Mouse (Mus musculus) layer of hippocampus, adult 8-10 months (tissue): Measurements from ENCODE around the gene Vmn1r215. TPM values are rescaled to one million over a fixed set of nuclear protein-coding genes. Genes with fewer than 3 reads are reported as not detected.
"Not testable (repeated sequence)": the region's sequence is repeated elsewhere in the genome, so short reads cannot be mapped to it uniquely, and the experiment has no call there.

Source experiments
- DNase-seq, 2 experiments: peaks; one replicate each; pipeline ENCODE4 v3.0.0; 2022; ENCODE audit warnings: low spot score in 2 of 2
- total RNA-seq, 4 experiments: library from RNA; stranded (reverse); gene quantifications; 2 replicates each; pipeline ENCODE4 v1.2.4; 2022

Vmn1r215 gene
- not detected for total RNA-seq

GRCm38 (mm10) chr13:23067725-23068124 is at the start of gene Vmn1r215:
Vmn1r215 (plus strand) TSS chr13:23068025.
- DNase-seq: no peak

GRCm38 (mm10) chr13:23018158-23018557 is 49.7 kb upstream of the Vmn1r215 start:
- no peak for DNase-seq

- DNase-seq: no peak
These were observed 43.0 kb upstream of the Vmn1r215 start for GRCm38 (mm10) chr13:23024812-23025211.

GRCm38 (mm10) chr13:23030118-23030517 is 37.7 kb upstream of the Vmn1r215 start, which contains the start of gene Vmn1r214:
Vmn1r214 (plus strand) TSS chr13:23030418.
- DNase-seq: no peak

GRCm38 (mm10) chr13:23057778-23058177 is 10.0 kb upstream of the Vmn1r215 start:
- DNase-seq: no peak

GRCm38 (mm10) chr13:23069312-23069711 is 1.5 kb downstream of the Vmn1r215 start:
- DNase-seq: no peak

GRCm38 (mm10) chr13:23094386-23094785 is 26.6 kb downstream of the Vmn1r215 start:
- no peak for DNase-seq

GRCm38 (mm10) chr13:23118126-23118525 is 50.3 kb downstream of the Vmn1r215 start, which contains the start of gene Vmn1r217:
Vmn1r217 (minus strand) TSS chr13:23118226.
- DNase-seq: not testable (repeated sequence)

- no peak for DNase-seq
These were observed 52.8 kb downstream of the Vmn1r215 start for GRCm38 (mm10) chr13:23120611-23121010.

Other genes starting within 250 kb of the Vmn1r215 start
- gene Vmn1r210, start 236.7 kb upstream of the Vmn1r215 start, total RNA-seq: not detected
- not detected for gene Vmn1r211, start 210.5 kb upstream of the Vmn1r215 start, total RNA-seq
- gene Vmn1r212, start 183.8 kb upstream of the Vmn1r215 start, total RNA-seq: not detected
- not detected for gene Vmn1r213, start 60.4 kb upstream of the Vmn1r215 start, total RNA-seq
- not detected for gene Vmn1r214, start 37.6 kb upstream of the Vmn1r215 start, total RNA-seq
- not detected for gene Vmn1r217, start 50.2 kb downstream of the Vmn1r215 start, total RNA-seq
- gene Vmn1r218, start 65.1 kb downstream of the Vmn1r215 start, total RNA-seq: under 1 TPM in 1 of 4 experiments, not detected in 3; 0.04 TPM
- not detected for gene Vmn1r219, start 91.3 kb downstream of the Vmn1r215 start, total RNA-seq
- not detected for gene Vmn1r220, start 120.0 kb downstream of the Vmn1r215 start, total RNA-seq
- gene Vmn1r221, start 146.1 kb downstream of the Vmn1r215 start, total RNA-seq: not detected
- not detected for gene Vmn1r222, start 167.9 kb downstream of the Vmn1r215 start, total RNA-seq
- gene Vmn1r223, start 179.1 kb downstream of the Vmn1r215 start, total RNA-seq: not detected